Mouse (Mus musculus) neural tube, embryonic 10.5 days (tissue): ENCODE results near the gene Tmtc2.

Experiments used
- DNase-seq: peaks from one replicate; pipeline ENCODE4 v3.0.0-alpha.2; 2017; ENCODE audit warnings: low spot score; ENCODE audit errors: extremely low spot score

The Tmtc2 gene

DNA sequence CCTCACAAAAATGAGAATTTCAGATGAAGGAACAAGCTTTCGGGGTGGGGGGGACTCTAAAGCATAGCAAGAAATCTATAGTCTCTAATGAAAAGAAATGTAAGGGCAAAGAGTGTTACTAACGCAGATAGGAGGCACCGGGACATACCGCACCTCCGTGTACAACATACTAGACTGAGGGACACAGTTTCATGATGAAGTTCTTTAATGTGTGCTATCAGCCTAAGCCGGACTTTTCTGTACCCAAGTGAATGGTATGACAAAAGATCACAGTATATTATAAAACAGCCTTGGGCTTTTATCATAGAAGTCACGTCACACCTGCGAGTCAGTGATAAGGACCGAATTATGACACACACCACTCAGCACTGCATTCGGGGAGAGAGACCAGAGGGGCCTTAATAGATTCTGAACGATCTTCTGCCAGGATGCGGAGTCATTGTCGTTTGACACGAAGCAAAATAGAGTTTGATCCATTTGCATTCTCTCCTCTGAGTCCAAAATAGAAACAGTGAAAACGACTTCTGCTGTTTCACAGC lies 156.3 kb downstream of the Tmtc2 start:
- peak; percentile 10 for DNase-seq

DNA sequence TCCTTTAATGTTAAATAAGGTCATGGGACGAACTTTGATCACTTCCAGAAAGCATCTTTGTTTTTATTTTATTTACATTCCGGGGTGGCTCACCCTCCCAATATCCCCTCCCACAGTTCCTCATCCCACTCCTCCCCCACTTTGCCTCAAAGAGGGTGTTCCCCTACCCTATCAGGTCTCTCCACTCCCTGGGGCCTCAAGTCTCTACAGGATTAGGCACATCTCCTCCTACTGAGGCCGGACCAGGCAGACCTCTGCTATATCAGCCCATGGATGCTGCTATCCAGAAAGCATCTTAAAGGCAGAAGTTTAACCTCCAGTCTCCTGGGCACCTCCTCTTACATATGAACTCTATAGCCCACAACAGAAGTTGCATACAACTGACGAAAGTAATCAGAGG lies 157.7 kb downstream of the Tmtc2 start:
- peak; percentile 10 for DNase-seq

DNA sequence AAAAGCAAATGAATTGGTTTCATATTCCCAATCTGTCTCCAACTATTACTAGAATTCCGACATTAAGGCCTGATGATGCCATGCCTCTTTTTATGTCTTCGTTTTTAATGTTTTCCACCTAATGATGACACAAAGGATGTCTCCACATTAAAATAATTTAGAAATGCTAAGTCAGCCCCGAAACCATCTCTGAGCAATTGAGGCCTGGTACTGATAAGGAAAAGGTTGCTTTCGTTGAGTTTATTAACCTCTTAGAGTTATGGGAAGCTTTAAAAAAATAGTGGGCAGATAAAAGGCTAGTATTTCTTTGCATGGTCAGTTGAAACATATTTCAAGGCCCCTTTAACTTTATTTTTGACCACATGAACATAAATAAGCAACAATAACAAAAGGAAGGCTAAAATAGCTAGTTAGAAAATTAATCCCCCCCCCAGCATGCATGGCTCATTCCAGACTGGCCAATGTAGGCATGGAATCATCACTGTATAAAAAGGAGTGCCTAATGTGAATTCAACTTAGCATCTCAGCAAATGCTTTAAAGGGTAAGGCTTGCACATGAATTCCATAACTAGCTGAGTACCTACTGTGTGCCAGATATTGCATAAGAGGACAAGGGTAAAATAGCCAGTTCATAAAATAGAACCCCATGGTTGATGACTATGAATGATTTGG lies 168.3 kb downstream of the Tmtc2 start:
- no peak for DNase-seq

DNA sequence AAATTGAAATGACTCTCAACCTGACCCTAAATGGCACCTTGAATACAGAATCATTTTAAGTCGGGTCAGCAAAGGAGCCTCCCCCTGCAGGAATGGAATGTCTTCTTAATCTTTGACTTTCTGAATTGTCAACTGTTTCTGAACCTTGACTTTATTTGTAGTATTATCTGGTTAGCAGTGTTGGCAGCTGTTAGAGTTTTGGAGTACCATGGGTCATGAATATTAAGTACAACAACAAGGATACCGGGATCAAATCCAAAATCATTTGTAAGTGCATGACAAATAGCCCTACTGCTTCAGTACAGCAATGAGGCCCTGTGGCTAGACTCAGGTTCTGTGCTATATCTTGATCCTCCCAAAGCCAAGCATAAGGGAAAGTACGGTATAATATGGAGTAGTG lies 170.3 kb downstream of the Tmtc2 start:
- no peak for DNase-seq

DNA sequence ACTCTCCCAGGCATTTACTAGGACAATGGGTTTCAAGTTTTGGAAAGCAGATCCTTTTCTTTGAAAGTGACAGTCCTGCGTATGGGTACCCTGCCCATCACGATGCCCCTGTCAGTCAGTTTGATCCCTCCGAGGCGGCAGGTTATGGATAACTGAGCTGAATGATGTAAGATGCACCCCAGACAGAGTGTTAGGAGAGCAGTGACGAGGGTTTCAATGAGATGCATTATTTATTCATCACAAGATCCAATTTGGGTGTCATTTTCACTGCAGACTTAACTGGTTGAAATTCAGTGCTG lies 171.8 kb downstream of the Tmtc2 start:
- no peak for DNase-seq

DNA sequence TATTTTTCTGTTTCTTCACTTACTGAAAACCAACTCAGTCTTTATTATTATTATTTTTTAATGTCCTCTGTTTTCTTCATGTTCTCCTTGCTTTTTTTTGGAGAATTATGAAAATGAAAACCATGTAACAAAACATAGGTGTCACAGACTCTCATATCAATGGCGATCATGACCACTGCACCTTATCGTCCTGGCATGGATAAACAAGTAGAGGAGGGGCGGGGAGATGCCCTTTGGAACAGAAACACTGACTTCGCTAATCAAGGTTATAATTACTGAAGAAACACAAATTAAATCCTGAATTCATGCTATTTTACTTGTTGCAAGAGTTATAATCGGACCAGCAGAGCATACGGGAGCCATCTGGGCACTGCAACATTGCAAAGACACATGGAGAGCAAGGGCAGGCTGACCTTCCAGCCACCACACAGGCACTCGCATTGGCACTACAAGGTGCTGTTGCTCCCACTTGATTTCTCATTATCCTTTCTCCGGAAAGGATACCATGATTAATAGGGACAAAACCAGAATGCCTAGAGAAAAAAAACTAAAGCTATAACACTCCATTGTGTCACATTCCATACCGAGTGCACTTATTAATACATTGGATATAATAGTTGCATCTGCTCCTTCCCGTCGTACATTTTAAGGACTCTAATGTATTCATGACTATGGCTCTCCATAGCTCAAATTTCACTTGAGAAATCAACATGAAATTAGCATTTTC lies 172.3 kb downstream of the Tmtc2 start:
- no peak for DNase-seq

DNA sequence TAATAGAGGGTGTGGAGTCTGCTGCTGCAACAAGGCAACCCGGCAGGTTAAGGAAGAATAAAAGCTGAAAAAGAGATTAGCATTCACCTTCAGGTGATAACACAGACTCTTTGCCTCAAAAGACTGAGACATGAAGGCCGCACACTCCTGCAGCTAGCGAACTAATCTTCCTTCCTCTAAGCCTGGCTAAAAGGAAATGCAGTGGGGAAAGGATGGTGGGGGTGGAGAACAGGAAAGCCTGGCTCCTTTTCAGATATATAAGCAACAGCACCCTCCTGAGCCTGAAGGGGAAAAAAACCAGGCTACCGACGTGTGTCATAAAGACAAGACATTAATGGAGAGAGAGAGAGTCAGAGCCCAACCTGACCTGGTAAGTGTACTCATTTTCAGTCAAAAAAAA lies 174.9 kb downstream of the Tmtc2 start:
- no peak for DNase-seq

DNA sequence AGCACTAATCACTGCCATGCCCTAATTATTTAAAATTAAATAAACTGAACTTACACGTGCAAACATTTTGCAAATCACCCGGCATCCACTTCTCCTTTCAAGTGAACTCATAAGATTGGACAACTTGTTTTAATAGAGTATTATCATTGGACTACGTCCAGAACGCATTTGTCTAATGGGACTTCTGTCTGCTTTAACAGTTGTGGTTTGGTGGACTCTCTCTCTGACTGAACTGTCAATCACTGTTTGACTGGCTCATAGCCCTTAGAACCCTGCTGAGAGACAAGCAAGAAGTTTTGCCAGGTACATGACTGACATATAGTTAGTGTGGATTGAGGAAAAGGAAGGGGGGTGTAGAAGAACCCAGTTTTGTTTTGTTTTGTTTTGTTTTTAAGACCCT lies 190.2 kb downstream of the Tmtc2 start:
- no peak for DNase-seq

DNA sequence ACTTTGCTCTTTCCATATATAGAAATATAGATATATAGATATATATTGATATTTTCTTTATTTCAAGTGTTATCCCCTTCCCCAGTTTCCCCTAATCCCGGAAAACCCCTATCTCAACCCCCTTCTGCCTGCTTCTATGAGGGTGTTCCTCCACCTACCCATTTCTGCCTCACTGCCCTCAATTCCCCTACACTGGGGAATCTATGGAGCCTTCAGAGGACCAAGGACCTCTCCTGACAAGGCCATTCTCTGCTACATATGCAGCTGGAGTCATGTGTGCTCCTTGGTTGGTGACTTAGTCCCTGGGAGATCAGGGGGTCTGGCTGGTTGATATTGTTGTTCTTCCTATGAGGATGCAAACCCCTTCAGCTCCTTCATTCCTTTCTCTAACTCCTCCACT lies 192.5 kb downstream of the Tmtc2 start:
- no peak for DNase-seq

DNA sequence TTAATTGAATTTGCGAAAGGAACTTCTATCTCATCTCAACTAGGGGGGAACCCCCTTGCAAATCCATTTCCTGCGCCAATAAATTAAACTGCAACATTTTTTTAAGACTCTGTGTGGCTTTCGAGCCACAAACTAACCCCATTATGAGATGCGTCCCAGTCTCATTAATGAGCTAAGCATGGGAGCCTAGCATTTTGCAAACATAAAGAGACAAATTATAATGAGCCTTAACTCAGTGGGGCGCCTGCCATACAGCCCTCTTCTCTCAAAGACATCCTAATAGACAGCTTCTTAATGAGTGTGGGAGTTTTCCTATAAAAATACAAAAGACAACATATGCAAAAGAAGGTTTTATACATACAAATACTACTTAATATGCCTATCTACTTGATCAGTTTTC lies 193.0 kb downstream of the Tmtc2 start:
- DNase-seq = no peak

DNA sequence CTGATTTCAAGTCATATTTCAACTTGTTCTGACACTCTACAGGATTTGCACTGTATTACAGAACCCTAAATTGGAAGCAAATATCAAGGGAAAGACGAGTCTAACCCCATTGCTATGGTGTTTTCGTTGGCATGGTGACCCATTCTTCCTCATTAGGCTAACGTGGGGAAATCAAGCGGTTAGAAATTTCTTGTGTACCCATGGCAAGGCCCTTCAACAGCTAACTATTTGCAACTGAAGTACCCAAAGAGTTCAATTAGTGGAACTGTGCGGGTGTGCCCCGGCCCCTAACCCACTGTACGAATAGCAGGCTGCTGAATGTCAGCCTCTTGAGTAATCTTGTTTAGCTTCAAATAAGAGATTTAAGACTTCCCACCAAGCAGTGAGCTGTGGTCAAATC lies 193.7 kb downstream of the Tmtc2 start:
- DNase-seq = no peak

DNA sequence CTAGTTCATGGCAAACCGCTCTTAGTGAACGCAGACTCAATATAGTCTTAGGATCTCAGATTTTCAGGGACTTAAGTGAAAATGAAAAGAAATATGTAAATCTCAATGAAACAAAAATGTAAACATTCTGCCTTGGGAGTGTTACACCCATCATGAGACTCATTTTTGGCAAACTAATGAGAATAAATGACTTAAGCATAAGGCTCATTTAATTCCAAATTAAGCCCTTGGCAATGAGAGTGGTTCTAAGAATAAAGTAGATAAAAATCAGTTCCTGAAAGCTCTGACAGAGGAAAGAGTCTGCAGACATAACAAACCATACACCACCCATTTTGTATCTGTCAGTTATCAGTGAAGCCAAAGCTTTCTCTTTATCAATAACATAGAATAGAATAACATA lies 196.5 kb downstream of the Tmtc2 start:
- no peak for DNase-seq

DNA sequence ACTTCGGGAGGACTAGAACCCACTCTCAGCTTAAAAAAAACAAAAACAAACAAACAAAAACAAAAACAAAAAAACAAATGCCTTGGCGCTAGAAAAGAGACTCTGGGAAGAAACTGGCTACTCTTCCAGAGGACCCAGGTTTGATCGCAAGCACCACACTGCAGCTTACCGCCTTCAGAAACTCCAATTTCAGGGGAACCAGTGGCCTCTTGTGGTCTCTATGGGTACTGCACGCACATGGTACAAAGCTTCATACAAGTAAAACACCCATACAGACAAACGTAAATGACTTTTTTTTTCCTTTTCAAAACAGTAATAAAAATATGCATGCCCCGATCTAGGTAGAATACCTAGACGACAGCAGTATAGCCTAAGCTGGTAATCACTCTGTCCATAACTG lies 201.0 kb downstream of the Tmtc2 start:
- DNase-seq = no peak

DNA sequence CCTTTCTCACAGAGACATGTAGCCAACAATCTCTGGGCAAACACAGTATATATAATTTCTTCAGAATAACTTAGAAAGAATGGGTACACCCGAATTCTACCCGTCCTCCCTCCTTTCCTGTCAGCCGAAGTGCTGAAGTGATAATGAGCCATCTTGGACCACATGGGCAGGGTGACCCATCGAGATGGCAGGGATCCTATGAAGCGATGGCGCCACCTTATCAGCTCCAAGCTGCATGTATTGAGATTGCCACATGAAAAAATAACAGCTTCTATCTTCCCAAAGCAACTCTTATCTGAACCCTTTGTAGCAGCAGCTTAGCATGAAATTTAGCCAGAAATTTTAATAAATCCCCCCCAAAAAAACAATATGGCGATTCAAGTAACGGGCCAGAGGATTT lies 206.0 kb downstream of the Tmtc2 start:
- no peak for DNase-seq

DNA sequence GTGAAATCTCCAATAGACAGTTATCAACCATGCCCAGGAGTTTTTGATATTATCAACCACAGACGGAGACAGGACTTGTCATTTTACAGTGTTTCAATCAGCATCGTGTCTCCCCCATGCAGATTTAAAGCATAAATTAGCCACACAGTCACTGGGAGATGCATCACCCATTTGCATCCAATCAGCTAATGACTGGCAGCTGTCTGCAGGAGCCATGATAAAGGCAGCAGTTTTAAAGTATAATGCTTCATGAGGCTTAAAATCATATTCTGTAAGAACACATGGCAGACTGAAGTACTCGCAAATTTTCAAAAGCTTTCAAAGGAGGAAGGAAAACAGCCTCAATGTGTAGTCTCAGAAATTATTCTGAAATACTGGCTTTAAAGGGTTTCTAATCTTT lies 209.8 kb downstream of the Tmtc2 start:
- no peak for DNase-seq

DNA sequence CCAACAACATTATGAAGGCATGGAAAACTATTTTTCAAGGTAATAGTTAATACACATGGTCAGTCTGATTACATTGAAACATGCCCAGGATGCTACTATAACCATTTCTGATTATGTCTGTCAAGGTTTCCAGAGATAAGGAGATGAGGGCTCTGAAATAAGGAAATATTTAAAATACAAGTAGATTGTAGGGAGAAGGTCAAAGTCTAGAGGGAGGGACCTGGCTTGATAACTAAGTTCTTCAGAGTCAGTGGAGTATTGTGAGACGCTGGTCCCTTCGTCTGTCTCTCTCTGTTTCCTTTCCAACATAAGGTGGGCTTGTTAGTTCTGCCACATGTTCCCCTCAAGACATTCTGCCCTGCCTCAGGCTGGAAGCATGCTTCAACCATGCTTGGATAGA lies 223.9 kb downstream of the Tmtc2 start:
- no peak for DNase-seq

DNA sequence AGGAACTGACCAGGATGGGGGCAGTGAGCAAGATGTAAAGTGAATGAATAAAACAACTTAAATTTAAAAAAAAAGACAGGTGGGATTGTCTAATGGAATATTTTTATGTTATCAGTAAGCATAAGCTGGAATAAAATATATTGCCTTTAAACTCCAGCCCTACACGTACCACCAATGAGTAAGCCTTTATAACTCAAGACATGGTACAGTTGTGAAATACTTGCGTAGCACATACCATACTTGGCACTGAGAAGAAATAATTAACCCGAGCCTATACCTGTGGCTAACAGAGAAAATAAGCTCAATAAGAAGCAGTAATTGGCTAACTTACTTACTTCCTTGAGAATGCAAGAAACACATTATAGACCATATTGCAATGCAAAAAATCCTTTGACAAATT lies 228.3 kb downstream of the Tmtc2 start:
- DNase-seq = no peak

DNA sequence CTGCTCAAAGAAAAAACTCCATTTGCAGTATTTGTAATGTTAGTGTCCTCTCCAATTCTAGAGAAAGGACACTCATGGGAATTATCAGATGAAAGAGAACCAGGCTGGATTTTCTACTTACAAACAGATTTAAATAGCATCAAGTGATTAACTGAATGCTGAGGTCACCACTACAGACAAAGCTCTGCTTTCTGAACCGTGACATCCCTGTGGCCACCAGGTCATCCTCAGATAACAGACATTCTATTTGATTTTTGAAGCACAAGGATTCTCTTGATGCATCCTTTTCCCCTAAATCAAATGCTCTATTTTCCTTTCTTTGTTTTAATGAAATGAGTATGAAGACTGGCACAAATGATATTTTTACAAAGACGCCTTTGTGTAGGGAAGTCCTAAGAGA lies 241.4 kb downstream of the Tmtc2 start:
- DNase-seq = no peak

DNA sequence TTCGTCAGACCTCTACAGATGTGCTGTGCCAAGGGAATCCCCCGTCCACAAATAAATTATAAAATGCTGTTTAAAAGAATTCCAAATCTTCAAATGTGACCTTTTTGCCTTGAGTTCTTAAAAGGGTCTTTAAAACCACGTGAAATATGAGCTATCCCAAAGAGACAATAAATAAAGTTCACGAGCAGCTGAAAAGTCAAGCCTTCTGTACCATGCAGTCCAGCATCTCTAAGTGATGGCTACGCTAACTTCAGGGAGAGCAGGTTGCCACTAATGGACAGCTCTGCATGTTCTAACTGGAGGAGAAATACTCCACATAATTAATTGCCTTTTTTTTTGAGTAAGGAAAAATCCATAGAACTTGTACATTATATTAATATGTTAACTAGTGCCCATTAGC lies 243.9 kb downstream of the Tmtc2 start:
- no peak for DNase-seq

DNA sequence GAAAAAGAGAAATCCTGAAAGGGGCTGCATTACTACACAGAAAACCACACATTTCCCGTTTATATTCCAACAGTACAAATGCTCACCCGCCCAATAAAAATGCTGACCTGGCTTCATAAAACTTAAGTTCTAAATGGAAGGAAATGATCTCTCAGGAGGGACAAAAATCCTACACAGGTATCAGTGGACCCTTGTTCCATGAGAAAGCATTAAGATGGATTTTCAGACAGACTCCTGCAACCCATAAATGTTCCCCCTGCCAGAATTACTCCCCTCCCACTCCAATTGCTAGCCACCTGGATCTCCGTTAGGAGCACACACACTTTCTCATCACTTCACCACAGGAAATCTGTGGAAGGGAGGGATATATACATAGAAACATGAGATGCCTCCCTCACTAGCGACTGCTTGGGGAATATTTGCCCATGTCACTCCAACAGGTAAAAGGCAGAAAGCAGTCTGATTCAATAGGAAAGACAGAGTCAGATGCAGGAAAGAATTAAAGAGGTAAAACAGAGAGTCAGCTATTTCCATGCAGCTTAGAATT lies 250.5 kb downstream of the Tmtc2 start:
- no peak for DNase-seq

DNA sequence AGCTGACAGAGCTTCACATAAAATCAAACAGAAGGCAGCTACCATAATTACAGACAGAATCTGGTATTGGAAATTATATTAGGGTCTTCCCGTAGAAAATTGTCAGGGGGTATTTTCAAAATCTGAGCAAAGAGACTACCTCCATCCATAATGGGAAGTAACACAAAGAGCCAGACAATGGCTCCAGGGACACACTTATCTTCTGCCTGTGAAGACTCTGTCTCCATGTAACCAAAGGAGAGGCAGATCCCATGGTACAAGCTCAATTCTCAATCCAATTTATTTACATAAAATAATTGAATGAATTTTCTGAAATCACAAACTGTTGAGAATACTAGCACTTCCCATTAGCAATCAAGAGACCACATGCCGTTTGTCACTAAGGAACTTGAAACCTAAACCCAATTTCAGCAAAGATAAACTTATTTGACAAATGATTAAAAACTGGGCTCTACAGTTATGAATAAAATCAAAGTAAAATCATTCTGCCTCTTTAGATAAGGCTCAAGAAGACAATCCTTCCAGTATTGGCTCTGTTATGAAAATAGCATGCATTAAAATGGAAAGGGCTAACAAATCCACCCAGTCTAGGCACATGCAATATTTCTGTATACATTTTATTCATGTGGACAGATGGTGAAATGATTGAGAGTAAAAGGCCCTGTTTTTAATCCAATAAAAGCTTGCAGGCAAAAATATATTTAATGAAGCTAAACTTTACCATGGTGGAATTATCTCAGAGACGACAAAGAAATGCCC lies 254.8 kb downstream of the Tmtc2 start:
- DNase-seq = no peak

DNA sequence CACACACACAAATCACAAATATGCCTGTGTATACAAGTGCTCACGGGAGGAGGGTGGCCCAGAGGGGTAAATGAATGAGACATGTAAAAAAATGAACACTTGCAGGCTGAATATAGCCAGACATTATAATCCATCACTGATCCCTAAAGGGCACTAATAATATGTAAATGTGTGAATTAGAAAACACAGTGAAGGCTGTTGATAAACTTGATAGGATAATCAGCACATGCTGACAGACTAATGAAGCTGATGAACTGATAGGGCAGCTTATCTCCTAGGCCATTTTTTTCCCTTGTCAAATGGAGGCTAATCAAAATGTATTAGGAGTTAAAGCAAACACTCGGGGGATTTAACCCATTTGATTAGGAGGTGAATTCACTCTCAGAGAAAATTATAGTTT lies 255.4 kb downstream of the Tmtc2 start:
- DNase-seq = no peak
